Mouse (Mus musculus): ENCODE results near the gene Dkk3. TPM values are rescaled to one million over a fixed set of nuclear protein-coding genes. Genes with fewer than 3 reads are reported as not detected.
"Not testable (repeated sequence)": the region's sequence is repeated elsewhere in the genome, so short reads cannot be mapped to it uniquely, and the experiment has no call there.

The Dkk3 gene
- polyA plus RNA-seq, 1 experiment from 2014 or later, result 22.9 TPM

- 42% methylated on average over 5 of the region's 5 CpGs for WGBS
- H3K36me3 ChIP-seq (ENCODE audit: control insufficient read depth, insufficient read depth, low read length), result no peaks in the 10 kb centered on the region
- H3K4me2 ChIP-seq (ENCODE audit: low read length), result no peak overlapping the region
- no peaks in the 10 kb centered on the region for H3K27me3 ChIP-seq (replicated peaks; ENCODE audit: control insufficient read depth, insufficient read depth, low read length)
- ATAC-seq (peak; percentile 33; the same call in 1 of the 2 replicates), DNase-seq (ENCODE audit: low spot score) (peak; percentile 88)
- H3K4me1 ChIP-seq (ENCODE audit: control insufficient read depth, insufficient read depth, low read length), result no peaks in the 10 kb centered on the region
- H3K9me3 ChIP-seq (replicated peaks; ENCODE audit: control insufficient read depth, low read length), result no peaks in the 10 kb centered on the region
- H3K9ac ChIP-seq (ENCODE audit: low read length), result no peak overlapping the region
- no peak overlapping the region for H3K4me3 ChIP-seq (ENCODE audit: low read depth, low read length)
- no peak overlapping the region for H3K27ac ChIP-seq (ENCODE audit: low read depth, low read length)
Observed at GRCm38 (mm10) chr7:112183258-112183841, 24.5 kb upstream of the Dkk3 start.

DNA sequence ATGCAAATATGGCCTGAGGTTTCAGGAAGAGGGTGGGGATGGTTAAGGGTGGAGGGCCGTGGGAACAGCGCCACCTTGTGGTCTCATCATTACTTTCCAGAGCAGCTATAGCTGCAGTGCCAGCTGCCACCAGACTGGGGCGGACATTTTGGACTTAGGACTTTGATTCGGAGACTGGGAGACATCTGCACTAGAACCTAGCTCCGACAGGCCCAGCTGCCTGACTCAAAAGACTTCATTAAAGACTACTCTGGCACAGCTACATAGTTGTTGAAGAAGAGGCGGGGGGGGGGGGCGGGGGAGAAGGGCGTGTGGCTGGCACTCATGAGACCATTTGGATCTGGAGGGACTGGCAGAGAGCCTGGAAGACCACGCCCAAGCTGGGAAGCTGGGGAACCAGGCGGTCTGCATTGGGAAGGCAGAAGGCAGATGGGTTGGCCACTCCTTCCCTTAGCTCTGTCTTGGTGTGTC lies 21.4 kb upstream of the Dkk3 start:
- Histone ChIP-seq H3K9ac (ENCODE audit: low read length) (no peak overlapping the region), H3K9me3 (replicated peaks; ENCODE audit: control insufficient read depth, low read length) (no peaks in the 10 kb centered on the region), H3K36me3 (ENCODE audit: control insufficient read depth, insufficient read depth, low read length) (no peaks in the 10 kb centered on the region), H3K27ac (ENCODE audit: low read depth, low read length) (no peak overlapping the region), H3K4me3 (ENCODE audit: low read depth, low read length) (no peak overlapping the region), H3K4me1 (ENCODE audit: control insufficient read depth, insufficient read depth, low read length) (no peaks in the 10 kb centered on the region), H3K4me2 (ENCODE audit: low read length) (peak overlapping the region; percentile 14; the same call in 1 of the 2 replicates), H3K27me3 (replicated peaks; ENCODE audit: control insufficient read depth, insufficient read depth, low read length) (no peaks in the 10 kb centered on the region)
- WGBS, result 2% methylated on average over 9 of the region's 10 CpGs
- peak; percentile 93 for DNase-seq (ENCODE audit: low spot score)
- ATAC-seq, result peak; percentile 90

DNA sequence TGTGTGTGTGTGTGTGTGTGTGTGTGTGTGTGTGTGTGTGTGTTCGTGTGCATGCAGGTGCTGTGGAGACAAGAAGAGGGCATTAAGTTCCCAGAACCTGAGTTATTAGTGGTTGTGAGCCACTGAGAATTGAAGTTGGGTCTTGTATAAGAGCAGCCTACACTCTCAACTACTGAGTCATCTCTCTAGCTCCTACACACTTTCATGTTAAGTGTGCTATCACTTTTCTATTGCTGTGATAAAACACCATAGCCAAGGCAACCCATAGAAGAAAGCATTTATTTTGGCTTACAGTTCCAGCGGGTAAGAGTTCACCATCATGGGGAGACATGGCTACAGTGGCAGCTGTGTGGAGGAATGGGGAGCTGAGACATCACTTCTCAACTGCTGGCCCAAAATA lies 17.8 kb upstream of the Dkk3 start:
- ATAC-seq, result no peak
- H3K9ac ChIP-seq (ENCODE audit: low read length), result no peak overlapping the region
- no peaks in the 10 kb centered on the region for H3K27me3 ChIP-seq (replicated peaks; ENCODE audit: control insufficient read depth, insufficient read depth, low read length)
- H3K36me3 ChIP-seq (ENCODE audit: control insufficient read depth, insufficient read depth, low read length), result no peaks in the 10 kb centered on the region
- no peak for DNase-seq (ENCODE audit: low spot score)
- no peak overlapping the region for H3K27ac ChIP-seq (ENCODE audit: low read depth, low read length)
- no peaks in the 10 kb centered on the region for H3K4me1 ChIP-seq (ENCODE audit: control insufficient read depth, insufficient read depth, low read length)
- WGBS, result 86% methylated on average over 2 of the region's 2 CpGs
- no peak overlapping the region for H3K4me2 ChIP-seq (ENCODE audit: low read length)
- no peak overlapping the region for H3K4me3 ChIP-seq (ENCODE audit: low read depth, low read length)
- no peaks in the 10 kb centered on the region for H3K9me3 ChIP-seq (replicated peaks; ENCODE audit: control insufficient read depth, low read length)

DNA sequence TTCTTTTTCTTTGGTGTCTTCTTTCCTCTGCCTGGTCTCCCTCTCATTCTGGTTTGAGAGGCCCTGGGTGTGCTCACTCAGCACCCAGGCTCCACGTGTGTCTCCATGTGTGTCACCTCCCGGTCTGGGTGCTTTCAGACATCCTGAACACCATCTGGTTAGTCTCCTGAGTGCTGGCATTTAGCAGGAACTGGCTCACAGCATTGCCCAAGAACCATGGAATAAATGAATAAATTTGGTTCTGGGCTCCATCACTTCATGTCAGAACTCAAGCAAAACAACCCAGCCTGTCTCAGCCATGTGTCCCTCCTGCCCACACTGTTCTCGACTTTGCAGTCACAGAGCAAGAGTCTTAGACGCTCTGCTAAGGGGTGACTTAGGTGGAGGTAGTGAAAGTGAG lies 13.8 kb upstream of the Dkk3 start:
- no peaks in the 10 kb centered on the region for H3K27me3 ChIP-seq (replicated peaks; ENCODE audit: control insufficient read depth, insufficient read depth, low read length)
- H3K4me2 ChIP-seq (ENCODE audit: low read length), result no peak overlapping the region
- no peak overlapping the region for H3K4me3 ChIP-seq (ENCODE audit: low read depth, low read length)
- DNase-seq (ENCODE audit: low spot score) (no peak), ATAC-seq (no peak)
- no peaks in the 10 kb centered on the region for H3K4me1 ChIP-seq (ENCODE audit: control insufficient read depth, insufficient read depth, low read length)
- WGBS, result 69% methylated on average over 4 of the region's 4 CpGs
- no peaks in the 10 kb centered on the region for H3K9me3 ChIP-seq (replicated peaks; ENCODE audit: control insufficient read depth, low read length)
- no peaks in the 10 kb centered on the region for H3K36me3 ChIP-seq (ENCODE audit: control insufficient read depth, insufficient read depth, low read length)
- H3K9ac ChIP-seq (ENCODE audit: low read length), result no peak overlapping the region
- no peak overlapping the region for H3K27ac ChIP-seq (ENCODE audit: low read depth, low read length)

GRCm38 (mm10) chr7:112169955-112170692 lies 11.3 kb upstream of the Dkk3 start:
- no peak overlapping the region for H3K9ac ChIP-seq (ENCODE audit: low read length)
- no peaks in the 10 kb centered on the region for H3K9me3 ChIP-seq (replicated peaks; ENCODE audit: control insufficient read depth, low read length)
- no peaks in the 10 kb centered on the region for H3K4me1 ChIP-seq (ENCODE audit: control insufficient read depth, insufficient read depth, low read length)
- no peak overlapping the region for H3K4me2 ChIP-seq (ENCODE audit: low read length)
- WGBS, result 9% methylated on average over 10 of the region's 10 CpGs
- ATAC-seq, result peak; percentile 80
- peak overlapping the region; percentile 33; the same call in 1 of the 2 replicates for H3K27ac ChIP-seq (ENCODE audit: low read depth, low read length)
- no peaks in the 10 kb centered on the region for H3K36me3 ChIP-seq (ENCODE audit: control insufficient read depth, insufficient read depth, low read length)
- no peak overlapping the region for H3K4me3 ChIP-seq (ENCODE audit: low read depth, low read length)
- DNase-seq (ENCODE audit: low spot score), result peak; percentile 74
- no peaks in the 10 kb centered on the region for H3K27me3 ChIP-seq (replicated peaks; ENCODE audit: control insufficient read depth, insufficient read depth, low read length)

- H3K4me2 ChIP-seq (ENCODE audit: low read length), result no peak overlapping the region
- no peaks in the 10 kb centered on the region for H3K4me1 ChIP-seq (ENCODE audit: control insufficient read depth, insufficient read depth, low read length)
- ATAC-seq (no peak), DNase-seq (ENCODE audit: low spot score) (no peak)
- WGBS, result 88% methylated on average over 4 of the region's 4 CpGs
- H3K36me3 ChIP-seq (ENCODE audit: control insufficient read depth, insufficient read depth, low read length), result no peaks in the 10 kb centered on the region
- no peaks in the 10 kb centered on the region for H3K9me3 ChIP-seq (replicated peaks; ENCODE audit: control insufficient read depth, low read length)
- no peak overlapping the region for H3K27ac ChIP-seq (ENCODE audit: low read depth, low read length)
- H3K4me3 ChIP-seq (ENCODE audit: low read depth, low read length), result no peak overlapping the region
- no peak overlapping the region for H3K9ac ChIP-seq (ENCODE audit: low read length)
- H3K27me3 ChIP-seq (replicated peaks; ENCODE audit: control insufficient read depth, insufficient read depth, low read length), result no peaks in the 10 kb centered on the region
Observed at GRCm38 (mm10) chr7:112165593-112165992, 6.7 kb upstream of the Dkk3 start.

DNA sequence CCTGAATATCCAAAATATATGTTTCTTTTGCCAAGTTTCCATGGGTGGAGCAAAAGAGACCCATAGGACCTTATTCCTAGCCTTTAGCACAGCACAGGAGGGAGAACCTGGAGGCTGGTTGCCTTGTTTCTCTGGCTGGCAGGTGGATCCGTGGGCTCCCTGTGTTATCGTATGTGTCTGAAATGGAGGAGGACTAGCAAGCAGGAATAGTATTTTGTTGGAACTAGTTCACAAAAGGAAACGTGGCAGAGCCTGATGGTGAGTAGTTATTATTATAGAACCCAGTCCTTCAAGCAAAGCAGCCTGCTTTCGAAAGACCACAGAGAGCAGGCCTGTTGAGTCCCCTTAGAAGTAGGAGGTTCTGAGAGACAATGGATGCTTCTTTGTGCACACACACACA lies 6.2 kb upstream of the Dkk3 start:
- not testable (repeated sequence) for H3K27ac ChIP-seq (ENCODE audit: low read depth, low read length); H3K9me3 ChIP-seq (replicated peaks; ENCODE audit: control insufficient read depth, low read length); DNase-seq (ENCODE audit: low spot score); ATAC-seq; H3K4me3 ChIP-seq (ENCODE audit: low read depth, low read length); H3K4me1 ChIP-seq (ENCODE audit: control insufficient read depth, insufficient read depth, low read length); H3K9ac ChIP-seq (ENCODE audit: low read length); H3K27me3 ChIP-seq (replicated peaks; ENCODE audit: control insufficient read depth, insufficient read depth, low read length); H3K4me2 ChIP-seq (ENCODE audit: low read length); H3K36me3 ChIP-seq (ENCODE audit: control insufficient read depth, insufficient read depth, low read length)
- 86% methylated on average over 4 of the region's 4 CpGs for WGBS

GRCm38 (mm10) chr7:112164430-112164829 lies 5.6 kb upstream of the Dkk3 start:
- no peaks in the 10 kb centered on the region for H3K4me1 ChIP-seq (ENCODE audit: control insufficient read depth, insufficient read depth, low read length)
- DNase-seq (ENCODE audit: low spot score) (no peak), ATAC-seq (no peak)
- no peaks in the 10 kb centered on the region for H3K36me3 ChIP-seq (ENCODE audit: control insufficient read depth, insufficient read depth, low read length)
- H3K4me3 ChIP-seq (ENCODE audit: low read depth, low read length), result no peak overlapping the region
- no peak overlapping the region for H3K27ac ChIP-seq (ENCODE audit: low read depth, low read length)
- H3K27me3 ChIP-seq (replicated peaks; ENCODE audit: control insufficient read depth, insufficient read depth, low read length), result peaks cover under 1% of the 10 kb centered on the region; the same call in 1 of the 2 replicates
- H3K4me2 ChIP-seq (ENCODE audit: low read length), result no peak overlapping the region
- WGBS, result 95% methylated on average over 3 of the region's 3 CpGs
- H3K9ac ChIP-seq (ENCODE audit: low read length), result no peak overlapping the region
- no peaks in the 10 kb centered on the region for H3K9me3 ChIP-seq (replicated peaks; ENCODE audit: control insufficient read depth, low read length)

DNA sequence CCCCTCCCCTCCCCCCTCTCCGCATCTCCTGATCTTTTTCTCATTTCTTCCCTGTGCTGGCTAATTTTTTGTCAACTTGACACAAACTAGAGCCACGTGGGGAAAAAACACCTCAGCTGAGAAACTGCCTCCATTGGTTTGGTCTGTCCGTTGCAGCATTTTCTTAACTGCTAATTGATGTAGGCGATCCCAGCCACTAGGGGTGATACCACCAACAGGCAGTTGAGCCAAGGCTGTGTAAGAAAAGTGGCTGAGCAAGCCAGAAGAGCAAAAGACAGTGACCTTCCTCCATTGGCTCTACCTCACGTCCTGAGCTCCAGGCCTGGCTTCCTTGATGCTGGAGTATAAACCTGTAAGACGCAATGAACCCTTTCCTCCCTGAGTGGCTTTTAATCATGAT lies 978 bp upstream of the Dkk3 start:
- 36% methylated on average over 5 of the region's 6 CpGs for WGBS
- H3K36me3 ChIP-seq (ENCODE audit: control insufficient read depth, insufficient read depth, low read length), result no peaks in the 10 kb centered on the region
- no peaks in the 10 kb centered on the region for H3K9me3 ChIP-seq (replicated peaks; ENCODE audit: control insufficient read depth, low read length)
- peaks cover 6% of the 10 kb centered on the region; the same call in 1 of the 2 replicates for H3K4me1 ChIP-seq (ENCODE audit: control insufficient read depth, insufficient read depth, low read length)
- no peak overlapping the region for H3K27ac ChIP-seq (ENCODE audit: low read depth, low read length)
- H3K4me2 ChIP-seq (ENCODE audit: low read length), result no peak overlapping the region
- DNase-seq (ENCODE audit: low spot score) (peak; percentile 43), ATAC-seq (no peak)
- H3K27me3 ChIP-seq (replicated peaks; ENCODE audit: control insufficient read depth, insufficient read depth, low read length), result peaks cover 11% of the 10 kb centered on the region; the same call in 1 of the 2 replicates
- H3K4me3 ChIP-seq (ENCODE audit: low read depth, low read length), result no peak overlapping the region
- no peak overlapping the region for H3K9ac ChIP-seq (ENCODE audit: low read length)

All from forebrain, embryonic 14.5 days (tissue).